Mouse (Mus musculus) T-helper 2 cell (primary cell): ENCODE data around the gene Cog8.
"Not testable (repeated sequence)": the region's sequence is repeated elsewhere in the genome, so short reads cannot be mapped to it uniquely, and the experiment has no call there.

Experiments used
- in situ Hi-C: fragments of 300-600 bp; cut with MboI, MseI; formaldehyde crosslinking; loops from one replicate; pipeline ENCODE4 v1.15.1; 2025; ENCODE audit warnings: high pct_unique_total_duplicates

Gene Cog8

DNA sequence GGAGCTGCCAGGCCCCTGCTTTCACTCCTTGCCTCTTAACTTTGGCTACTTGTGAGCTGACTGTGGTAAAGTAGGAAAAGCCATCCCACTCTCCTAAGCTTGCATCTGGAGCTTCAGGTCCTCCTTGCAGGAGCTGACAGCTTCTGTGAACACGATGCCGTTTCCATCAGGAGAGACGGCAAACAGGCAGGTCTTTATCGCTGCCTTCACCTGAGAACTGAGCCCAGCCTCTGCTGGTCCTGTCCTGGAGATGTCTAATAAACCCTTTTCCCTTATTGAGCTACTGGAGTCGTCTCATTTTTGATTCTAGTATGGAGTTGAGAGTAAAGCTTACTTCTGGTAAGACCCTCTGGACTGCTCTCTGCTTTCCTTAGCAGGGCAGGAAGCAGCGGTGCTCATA lies 11.0 kb downstream of the Cog8 start:
- in situ Hi-C loops = no loop called here

DNA sequence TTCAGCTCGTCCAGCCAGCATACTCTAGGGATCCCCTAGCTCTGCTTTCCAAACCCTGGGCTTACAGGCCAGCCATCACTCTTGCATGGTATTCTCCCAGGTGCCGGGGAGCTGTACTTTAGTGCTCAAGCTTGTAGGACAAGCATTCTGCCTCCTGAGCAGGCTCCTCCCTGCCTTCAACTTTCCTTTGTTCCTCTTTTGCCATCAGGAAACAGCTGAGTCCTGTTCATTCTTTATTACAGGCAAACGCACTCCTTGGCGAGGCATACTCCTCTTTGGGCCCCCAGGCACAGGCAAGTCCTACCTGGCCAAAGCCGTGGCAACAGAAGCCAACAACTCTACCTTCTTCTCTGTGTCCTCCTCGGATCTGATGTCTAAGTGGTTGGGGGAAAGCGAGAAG lies 15.9 kb downstream of the Cog8 start:
- in situ Hi-C loops = no loop called here

DNA sequence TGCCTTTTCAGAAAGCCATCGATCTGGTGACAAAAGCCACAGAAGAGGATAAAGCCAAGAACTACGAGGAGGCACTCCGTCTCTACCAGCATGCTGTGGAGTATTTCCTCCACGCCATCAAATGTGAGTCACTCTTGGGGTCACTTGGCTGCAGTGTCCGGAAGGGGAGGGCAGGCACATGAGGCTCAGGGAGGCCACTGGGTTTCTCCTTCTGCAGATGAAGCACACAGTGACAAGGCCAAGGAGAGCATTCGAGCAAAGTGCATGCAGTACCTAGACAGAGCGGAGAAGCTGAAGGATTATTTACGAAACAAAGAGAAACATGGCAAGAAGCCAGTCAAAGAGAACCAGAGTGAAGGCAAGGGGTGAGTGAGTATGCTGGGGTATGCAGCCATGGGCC lies 19.9 kb downstream of the Cog8 start:
- in situ Hi-C loops = no loop called here

DNA sequence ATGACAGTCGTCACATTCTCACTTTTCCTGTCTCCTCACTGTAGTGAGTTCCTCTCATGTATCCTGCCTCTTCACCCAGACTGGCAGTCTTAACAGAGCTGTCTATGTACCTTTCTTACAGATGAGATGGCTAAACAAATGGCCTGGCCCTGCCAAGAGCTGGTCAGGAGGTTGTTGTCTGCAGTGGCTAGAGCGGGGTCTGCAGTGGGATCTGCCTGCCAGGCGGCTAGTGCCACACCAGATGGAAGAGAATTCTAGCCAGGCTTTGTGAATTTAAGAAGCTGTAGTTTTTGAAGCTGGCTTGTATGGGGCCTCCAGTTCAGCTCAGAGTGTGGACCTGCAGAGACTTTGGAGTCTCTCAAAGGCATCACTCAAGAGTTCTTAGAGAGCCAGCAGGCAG lies 20.8 kb downstream of the Cog8 start:
- in situ Hi-C loops = no loop called here

DNA sequence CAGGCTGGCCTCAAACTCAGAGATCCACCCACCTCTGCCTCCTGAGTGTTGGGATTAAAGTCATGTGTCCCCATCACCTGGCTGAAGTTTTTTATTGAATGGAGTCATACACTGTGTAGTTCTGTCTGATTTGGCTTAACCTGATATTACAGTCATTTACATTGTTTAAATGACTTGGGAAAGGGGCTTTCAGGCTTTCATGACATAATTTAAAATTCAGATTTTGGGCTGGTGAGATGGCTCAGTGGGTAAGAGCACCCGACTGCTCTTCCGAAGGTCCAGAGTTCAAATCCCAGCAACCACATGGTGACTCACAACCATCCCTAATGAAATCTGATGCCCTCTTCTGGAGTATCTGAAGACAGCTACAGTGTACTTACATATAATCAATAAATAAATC lies 22.9 kb downstream of the Cog8 start:
- in situ Hi-C loops = not testable (repeated sequence)

- in situ Hi-C loops = no loop called here
These were observed 24.9 kb downstream of the Cog8 start for GRCm38 (mm10) chr8:107031577-107032090.

DNA sequence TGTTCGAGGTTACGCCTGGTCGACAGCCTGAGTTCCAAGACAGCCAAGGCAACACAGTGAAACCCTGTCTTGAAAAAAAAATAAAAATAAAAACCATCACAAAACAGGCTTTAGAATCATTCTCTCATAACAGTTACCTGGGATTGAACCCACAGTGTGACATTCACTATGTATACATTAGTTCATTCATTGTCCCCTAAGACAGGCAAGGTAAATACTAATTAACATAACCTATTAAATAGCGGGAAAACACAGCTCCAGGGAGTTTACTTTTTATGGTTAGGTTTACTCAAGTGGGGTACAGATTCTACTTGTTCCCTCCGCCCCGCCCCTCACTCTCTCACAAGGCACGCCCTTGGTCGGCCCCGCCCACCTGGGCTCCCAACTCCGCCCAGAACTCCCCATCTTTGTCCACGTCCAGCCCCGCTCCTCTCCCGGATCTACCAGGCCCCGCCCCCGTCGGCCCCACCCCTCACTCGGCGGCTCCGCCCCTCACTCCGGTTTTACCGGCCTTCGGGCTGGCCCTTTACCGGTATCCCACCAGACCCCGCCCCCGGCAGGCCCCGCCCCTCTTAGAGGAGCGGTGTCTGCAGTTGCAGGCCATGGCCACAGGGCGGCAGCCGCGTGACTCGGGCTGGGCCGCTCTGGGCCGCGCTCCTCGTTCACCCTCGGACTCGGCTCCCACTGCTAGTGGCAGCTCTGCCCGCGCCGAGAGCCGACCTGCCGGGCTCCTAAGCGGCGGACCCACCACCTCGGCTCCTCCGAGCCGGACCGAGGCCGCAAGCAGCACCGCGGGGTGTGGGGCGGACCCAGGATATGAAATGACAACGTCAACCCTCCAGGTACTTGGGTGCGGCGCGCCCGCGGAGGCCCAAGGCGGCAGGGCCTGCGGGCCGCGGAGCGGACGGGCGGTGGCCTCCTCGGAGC lies 25.6 kb downstream of the Cog8 start, which contains the start of gene Vps4a:
Gene Vps4a (plus strand): TSS at position 573 of the 927 bp plus-strand sequence.
- in situ Hi-C loops = no loop called here

DNA sequence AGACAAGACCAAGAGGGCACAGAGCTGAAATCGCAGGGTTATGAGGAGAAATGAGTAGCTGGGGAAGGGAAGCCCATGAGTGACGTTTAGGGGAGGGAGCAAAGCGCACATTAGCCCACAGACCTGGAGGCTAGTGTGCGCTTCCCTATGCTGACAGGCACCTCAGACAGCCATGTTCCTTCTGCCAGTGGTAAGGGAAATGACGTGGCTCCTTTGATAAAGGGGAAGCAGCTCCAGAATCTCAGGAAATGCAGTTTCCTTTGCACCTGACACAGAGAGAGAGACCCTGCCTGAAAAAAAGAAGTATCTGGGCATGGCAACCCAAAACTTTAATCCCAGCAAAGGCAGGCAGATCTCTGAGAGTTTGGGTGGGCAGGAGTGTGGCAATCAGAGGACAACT lies 26.4 kb downstream of the Cog8 start:
- in situ Hi-C loops = no loop called here

DNA sequence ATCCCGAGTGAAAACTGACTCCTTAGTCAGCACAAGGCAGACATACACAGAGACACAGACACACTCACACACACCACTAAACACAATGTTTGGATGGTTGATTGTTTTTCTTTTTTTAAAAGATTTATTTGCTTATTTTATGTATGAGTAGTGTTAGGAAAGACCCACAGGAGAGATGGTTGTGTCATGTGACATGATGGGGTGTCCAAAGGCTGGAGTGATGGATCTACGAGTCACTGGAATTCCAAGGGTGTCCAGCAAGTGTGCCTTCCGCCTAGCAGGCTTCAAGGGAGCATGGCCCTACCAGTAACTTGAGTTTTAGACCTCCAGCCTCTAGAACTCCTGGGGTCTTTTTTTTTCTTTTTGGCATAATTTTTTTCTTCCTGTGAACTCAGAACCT lies 27.2 kb downstream of the Cog8 start:
- in situ Hi-C loops = loop anchor here (10.0 kb wide), 1 partner anchor 765 kb away; no protein-coding TSS in a partner anchor

GRCm38 (mm10) chr8:107023479-107023878 lies 33.0 kb downstream of the Cog8 start:
- in situ Hi-C loops = loop anchor here (10.0 kb wide), 1 partner anchor 759 kb away; no protein-coding TSS in a partner anchor

DNA sequence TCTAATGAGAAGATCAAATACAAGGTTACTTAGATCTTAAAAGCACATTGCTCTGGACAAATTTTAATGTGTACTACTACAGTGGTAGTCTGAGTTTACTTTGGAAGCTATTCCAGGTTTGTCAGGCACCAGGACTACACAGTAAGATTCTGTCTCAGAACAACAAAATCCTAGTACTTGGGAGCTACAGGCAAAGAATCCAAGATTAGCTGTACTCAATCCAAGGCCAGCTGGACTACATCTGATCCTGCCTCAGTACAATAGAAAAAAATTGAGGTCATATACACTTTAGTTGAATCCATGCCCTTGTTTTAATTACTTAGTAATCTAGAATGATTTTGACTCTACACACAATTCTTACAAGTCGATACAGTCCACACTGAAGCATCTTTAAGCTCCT lies 41.6 kb downstream of the Cog8 start:
- in situ Hi-C loops = no loop called here

- in situ Hi-C loops = no loop called here
These were observed 43.8 kb downstream of the Cog8 start for GRCm38 (mm10) chr8:107012666-107013065.

GRCm38 (mm10) chr8:107007795-107008194 lies 48.7 kb downstream of the Cog8 start:
- in situ Hi-C loops = no loop called here

- in situ Hi-C loops = loop anchor here (5.0 kb wide), 1 partner anchor 75 kb away; no protein-coding TSS in a partner anchor
These were observed 54.0 kb downstream of the Cog8 start for GRCm38 (mm10) chr8:107002532-107002931.

DNA sequence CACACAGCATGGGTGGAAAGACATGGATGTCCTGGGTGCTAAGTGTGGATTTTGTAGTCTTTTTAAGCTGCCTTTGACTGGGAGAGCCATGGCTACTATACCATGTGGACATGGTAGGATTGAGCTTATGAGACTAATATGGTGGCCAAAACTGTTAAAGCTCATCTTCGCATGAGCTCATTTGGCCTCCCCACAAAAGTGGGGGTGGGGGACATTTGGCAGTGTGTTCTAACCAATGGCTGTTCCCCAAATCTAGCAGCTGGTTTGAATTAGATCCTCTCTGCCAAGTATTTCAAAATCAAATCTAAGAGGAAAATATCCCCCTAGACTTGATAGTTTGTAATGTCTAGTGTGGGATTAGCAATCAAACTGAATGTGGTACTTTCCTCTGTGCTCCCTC lies 57.4 kb downstream of the Cog8 start:
- in situ Hi-C loops = no loop called here

DNA sequence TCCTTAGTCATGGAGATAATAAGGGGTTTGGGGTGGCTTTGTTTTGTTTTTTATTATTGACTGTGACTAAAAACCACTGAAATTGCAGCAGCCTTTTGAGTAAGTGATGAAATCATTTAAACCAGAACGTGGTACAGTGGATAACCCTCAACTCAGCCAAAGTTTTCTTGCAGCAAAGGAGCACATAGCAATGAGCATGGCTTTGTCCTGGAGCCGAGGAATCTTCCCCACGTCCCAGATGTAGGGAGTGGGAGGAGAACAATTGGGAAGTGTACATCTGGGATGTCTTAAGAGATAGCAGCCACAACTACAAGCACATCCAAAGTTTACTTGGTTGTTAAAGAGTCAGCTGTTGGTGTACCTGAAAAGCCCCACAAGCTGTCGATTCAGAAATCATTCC lies 59.1 kb downstream of the Cog8 start:
- in situ Hi-C loops = no loop called here

DNA sequence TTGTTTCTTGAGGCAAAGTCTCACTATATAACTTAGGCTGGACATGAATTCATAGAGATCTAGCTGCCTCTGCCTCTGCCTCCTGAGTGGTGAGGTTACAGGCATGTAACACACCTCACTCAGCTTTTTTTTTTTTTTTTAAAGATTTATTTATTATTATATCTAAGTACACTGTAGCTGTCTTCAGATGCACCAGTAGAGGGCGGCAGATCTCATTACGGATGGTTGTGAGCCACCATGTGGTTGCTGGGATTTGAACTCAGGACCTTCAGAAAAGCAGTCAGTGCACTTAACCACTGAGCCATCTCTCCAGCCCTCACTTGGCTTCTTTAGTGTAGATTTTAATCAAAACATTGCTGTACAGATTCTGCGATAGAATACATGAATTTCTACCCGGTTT lies 60.1 kb downstream of the Cog8 start:
- in situ Hi-C loops = not testable (repeated sequence)
